ENCODE assay signal across 26 mouse cellular contexts in the genomic region with DNA sequence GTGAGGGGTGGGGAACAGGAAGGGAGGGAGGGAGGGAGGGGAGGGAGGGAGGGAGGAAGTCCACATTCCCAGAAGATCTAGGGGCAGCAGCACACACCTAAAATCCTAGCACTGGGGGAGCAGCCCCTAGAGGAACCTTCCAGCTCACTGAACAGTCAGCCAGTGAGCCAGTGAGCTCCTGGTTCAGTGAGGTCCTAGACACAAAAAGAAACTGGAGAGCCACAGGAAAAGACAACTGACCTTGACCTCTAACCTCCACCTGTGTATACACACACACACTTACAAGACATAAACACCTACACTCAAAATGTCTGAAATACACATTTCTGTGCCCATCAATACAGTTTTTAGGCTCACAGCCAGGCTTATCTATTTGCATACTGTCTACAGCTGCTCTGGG.
DNase-seq lines count a peak whose midpoint lies in the region; ATAC-seq and TF ChIP-seq lines count a peak whose summit lies in the region.
"Had no signal": no experiment of that assay in that cellular context is flagged by ENCODE, and none has a peak within 500 bp of the region (broad histone marks: within the 10 kb centered on the region; RNA-seq: fewer than 3 reads in every experiment).

No protein-coding gene starts in this region.

- H3K9me3 ChIP-seq in heart, embryonic 13.5 days: no peaks in the 10 kb centered on the region
- H3K9me3 ChIP-seq in heart, postnatal 0 days (replicated peaks; ENCODE audit: control insufficient read depth, low read length): no peaks in the 10 kb centered on the region
- no peaks in the 10 kb centered on the region for H3K9me3 ChIP-seq in ES-Bruce4 (replicated peaks; ENCODE audit: control insufficient read depth, insufficient read depth, low read length, poor library complexity, severe bottlenecking)
- H3K9me3 ChIP-seq: embryonic facial prominence, embryonic 10.5 days; embryonic facial prominence, embryonic 13.5 days; forebrain, embryonic 12.5 days; forebrain, embryonic 15.5 days; heart, embryonic 10.5 days; hindbrain, embryonic 12.5 days; intestine, embryonic 15.5 days had no signal

- TF ChIP-seq POLR2A in heart, adult 2 months (IDR thresholded peaks at IDR 0.05; ENCODE audit: insufficient read depth, low read depth, low read length): no peak
- TF ChIP-seq POLR2A in ES-Bruce4 (IDR thresholded peaks at IDR 0.05; ENCODE audit: insufficient read depth, low read length): no peak

- no peak for TF ChIP-seq EP300 in heart, postnatal 0 days (IDR thresholded peaks at IDR 0.05; ENCODE audit: low read depth)
- no peak for TF ChIP-seq EP300 in heart, adult 2 months (IDR thresholded peaks at IDR 0.05; ENCODE audit: insufficient read depth, low read depth, low read length)
- TF ChIP-seq EP300 in ES-Bruce4 (IDR thresholded peaks at IDR 0.05; ENCODE audit: insufficient read depth, low read depth, low read length): peak; percentile 71

- H3K9ac ChIP-seq in heart, embryonic 13.5 days: no peak overlapping the region
- no peak overlapping the region for H3K9ac ChIP-seq in heart, postnatal 0 days (replicated peaks; ENCODE audit: low read depth, low read length)
- no peak overlapping the region for H3K9ac ChIP-seq in heart, adult 2 months (ENCODE audit: low read depth, low read length)
- H3K9ac ChIP-seq in ES-Bruce4 (ENCODE audit: low read depth, poor library complexity, severe bottlenecking): no peak overlapping the region
- H3K9ac ChIP-seq: embryonic facial prominence, embryonic 13.5 days; forebrain, embryonic 12.5 days; forebrain, embryonic 15.5 days; hindbrain, embryonic 12.5 days; intestine, embryonic 15.5 days had no signal

- H3K4me2 ChIP-seq in heart, embryonic 13.5 days: no peak overlapping the region
- H3K4me2 ChIP-seq in heart, postnatal 0 days (ENCODE audit: low read depth, low read length): no peak overlapping the region
- H3K4me2 ChIP-seq: embryonic facial prominence, embryonic 13.5 days; forebrain, embryonic 12.5 days; forebrain, embryonic 15.5 days; hindbrain, embryonic 12.5 days; intestine, embryonic 15.5 days had no signal

- H3K4me3 ChIP-seq in heart, embryonic 13.5 days: no peak overlapping the region
- no peak overlapping the region for H3K4me3 ChIP-seq in heart, postnatal 0 days (ENCODE audit: low read depth, low read length)
- no peak overlapping the region for H3K4me3 ChIP-seq in heart, adult 2 months
- H3K4me3 ChIP-seq in ES-Bruce4 (ENCODE audit: low read depth, low read length): no peak overlapping the region
- H3K4me3 ChIP-seq: embryonic facial prominence, embryonic 10.5 days; embryonic facial prominence, embryonic 13.5 days; erythroblast, embryonic 14.5 days; forebrain, embryonic 12.5 days; forebrain, embryonic 15.5 days; heart, embryonic 10.5 days; hindbrain, embryonic 12.5 days; intestine, embryonic 15.5 days had no signal

- no peak for TF ChIP-seq CTCF in heart, postnatal 0 days (IDR thresholded peaks at IDR 0.05; ENCODE audit: low read depth)
- no peak for TF ChIP-seq CTCF in heart, adult 2 months (IDR thresholded peaks at IDR 0.05)
- TF ChIP-seq CTCF in ES-Bruce4 (IDR thresholded peaks at IDR 0.05; ENCODE audit: low read depth, low read length): no peak

- peaks cover 5% of the 10 kb centered on the region for H3K36me3 ChIP-seq in heart, embryonic 13.5 days
- 0 out of 2 replicates have a peak, but pooled peaks cover 3% of the 10 kb centered on the region for H3K36me3 ChIP-seq in heart, postnatal 0 days (replicated peaks; ENCODE audit: control insufficient read depth, insufficient read depth, low read length)
- H3K36me3 ChIP-seq in heart, adult 2 months (ENCODE audit: control insufficient read depth, insufficient read depth, low read length): peaks cover 26% of the 10 kb centered on the region
- no peaks in the 10 kb centered on the region for H3K36me3 ChIP-seq in ES-Bruce4 (ENCODE audit: control insufficient read depth, insufficient read depth, low read length, poor library complexity, severe bottlenecking)
- H3K36me3 ChIP-seq: embryonic facial prominence, embryonic 10.5 days; embryonic facial prominence, embryonic 13.5 days; forebrain, embryonic 12.5 days; forebrain, embryonic 15.5 days; hindbrain, embryonic 12.5 days; intestine, embryonic 15.5 days had no signal

- no peak for ATAC-seq in heart, embryonic 13.5 days (ENCODE audit: extremely low read depth, insufficient number of reproducible peaks, low FRiP score, low TSS enrichment)
- no peak for ATAC-seq in heart, postnatal 0 days (ENCODE audit: insufficient read depth, low read depth)
- ATAC-seq: forebrain, embryonic 15.5 days; hindbrain, embryonic 16.5 days; intestine, embryonic 15.5 days had no signal

- intact Hi-C loops in heart, adult 2 months (cut with DNase I): no loop called here

- H3K27ac ChIP-seq in heart, embryonic 13.5 days (replicated peaks): peak overlapping the region; percentile 24; the same call in 1 of the 2 replicates
- peak overlapping the region; percentile 51; the same call in 1 of the 2 replicates for H3K27ac ChIP-seq in heart, postnatal 0 days (ENCODE audit: low read depth)
- H3K27ac ChIP-seq in heart, adult 2 months: no peak overlapping the region
- H3K27ac ChIP-seq in ES-Bruce4 (ENCODE audit: insufficient read depth, low read length): peak overlapping the region; percentile 100
- H3K27ac ChIP-seq: embryonic facial prominence, embryonic 10.5 days; embryonic facial prominence, embryonic 13.5 days; forebrain, embryonic 12.5 days; forebrain, embryonic 15.5 days; heart, embryonic 10.5 days; hindbrain, embryonic 12.5 days; intestine, embryonic 15.5 days had no signal

- H3K4me1 ChIP-seq in heart, embryonic 13.5 days: peaks cover 21% of the 10 kb centered on the region
- peaks cover 11% of the 10 kb centered on the region for H3K4me1 ChIP-seq in heart, postnatal 0 days (ENCODE audit: control insufficient read depth, insufficient read depth)
- peaks cover 7% of the 10 kb centered on the region for H3K4me1 ChIP-seq in heart, adult 2 months (ENCODE audit: control insufficient read depth, insufficient read depth, low read length)
- peaks cover 5% of the 10 kb centered on the region for H3K4me1 ChIP-seq in ES-Bruce4 (ENCODE audit: control insufficient read depth, insufficient read depth, low read length)
- H3K4me1 ChIP-seq: embryonic facial prominence, embryonic 13.5 days; forebrain, embryonic 12.5 days; forebrain, embryonic 15.5 days; hindbrain, embryonic 12.5 days; intestine, embryonic 15.5 days had no signal

- no peaks in the 10 kb centered on the region for H3K27me3 ChIP-seq in heart, embryonic 13.5 days (replicated peaks)
- H3K27me3 ChIP-seq in heart, postnatal 0 days (ENCODE audit: control insufficient read depth, insufficient read depth, low read length): no peaks in the 10 kb centered on the region
- H3K27me3 ChIP-seq in heart, adult 2 months (ENCODE audit: control insufficient read depth, insufficient read depth, low read length): no peaks in the 10 kb centered on the region
- H3K27me3 ChIP-seq in ES-Bruce4 (ENCODE audit: control insufficient read depth, insufficient read depth, low read length, poor library complexity, severe bottlenecking): no peaks in the 10 kb centered on the region
- H3K27me3 ChIP-seq: embryonic facial prominence, embryonic 13.5 days; forebrain, embryonic 12.5 days; forebrain, embryonic 15.5 days; hindbrain, embryonic 12.5 days; intestine, embryonic 15.5 days had no signal

- no peak for DNase-seq in heart, adult 9 months (ENCODE audit: low spot score in 2 of 2)
- no peak for DNase-seq in heart, postnatal 0 days (ENCODE audit: low spot score)
- DNase-seq in heart, adult 2 months: no peak
- peak; percentile 86 for DNase-seq in R1 (ENCODE audit: low read depth, low spot score)
- no peak for DNase-seq in adrenal gland, postnatal 25 days
- no peak for DNase-seq in layer of hippocampus, postnatal 10 days (ENCODE audit: low spot score in 2 of 2)
- DNase-seq: adrenal gland, adult 2 months; adrenal gland, postnatal 14 days; cerebellum, adult 11-12 months; cerebellum, adult 8-10 months; cerebellum, postnatal 10 days; cerebellum, postnatal 36 days; embryo, embryonic 11 days; gastrocnemius, postnatal 25 days; kidney, adult 11 months had no signal

- no peaks in the 10 kb centered on the region; the same call in 1 of the 2 replicates for H3K79me2 ChIP-seq in heart, adult 2 months (replicated peaks; ENCODE audit: control insufficient read depth, insufficient read depth, low read length)
